Mouse (Mus musculus): ENCODE measurements around the gene Zfp691. TPM values are rescaled to one million over a fixed set of nuclear protein-coding genes. Genes with fewer than 3 reads are reported as not detected.

Gene Zfp691
- total and polyA plus RNA-seq, 3 experiments, result 6.7 to 9.9 TPM; not detected in 1

GRCm38 (mm10) chr4:119188060-119188785 is 14.2 kb upstream of the Zfp691 start (continued):
- no peak for TF ChIP-seq ZC3H11A (IDR thresholded peaks at IDR 0.05; ENCODE audit: low read depth, low read length)
- peak; percentile 63 for TF ChIP-seq NELFE (IDR thresholded peaks at IDR 0.05; ENCODE audit: low read depth, low read length)
- TF ChIP-seq JUND (IDR thresholded peaks at IDR 0.05; ENCODE audit: low read depth, low read length), result no peak
- TF ChIP-seq MXI1 (IDR thresholded peaks at IDR 0.05; ENCODE audit: low read depth, low read length), result peak; percentile 76; the same call in 1 of the 2 replicates
- peak; percentile 29; the same call in 1 of the 2 replicates for TF ChIP-seq CHD1 (IDR thresholded peaks at IDR 0.05; ENCODE audit: low read depth, low read length)
- 0 out of 2 replicates have a peak, but pooled peaks have one; percentile 44 for TF ChIP-seq MAX (IDR thresholded peaks at IDR 0.05; ENCODE audit: low read length)
- no peak for TF ChIP-seq RCOR1 (IDR thresholded peaks at IDR 0.05; ENCODE audit: low read depth, low read length)
- no peak for TF ChIP-seq USF2 (IDR thresholded peaks at IDR 0.05; ENCODE audit: borderline replicate concordance in 1 of 2, insufficient read depth in 1 of 2, low read depth in 1 of 2, low read length in 2 of 2)
- TF ChIP-seq HCFC1 (IDR thresholded peaks at IDR 0.05; ENCODE audit: low read depth, low read length), result peak; percentile 37; the same call in 1 of the 2 replicates
- peak; percentile 50; the same call in 1 of the 2 replicates for TF ChIP-seq ELF1 (IDR thresholded peaks at IDR 0.05; ENCODE audit: low read depth, low read length)
- no peak for TF ChIP-seq ZNF384 (IDR thresholded peaks at IDR 0.05; ENCODE audit: low read depth, low read length)
- no peak for TF ChIP-seq SMC3 (IDR thresholded peaks at IDR 0.05; ENCODE audit: low read depth, low read length)
- TF ChIP-seq USF1 (IDR thresholded peaks at IDR 0.05; ENCODE audit: low read depth, low read length), result no peak
- TF ChIP-seq TCF12 (IDR thresholded peaks at IDR 0.05; ENCODE audit: low read depth, low read length), result peak; percentile 67; the same call in 1 of the 2 replicates
- TF ChIP-seq RAD21 (IDR thresholded peaks at IDR 0.05; ENCODE audit: low read depth, low read length), result peak; percentile 42
- no peak for TF ChIP-seq MEF2A (IDR thresholded peaks at IDR 0.05; ENCODE audit: extremely low read depth, insufficient replicate concordance, low read depth, low read length, poor library complexity, severe bottlenecking)
- TF ChIP-seq MAZ (IDR thresholded peaks at IDR 0.05; ENCODE audit: low read depth, low read length), result no peak
- peak; percentile 79; the same call in 1 of the 2 replicates for TF ChIP-seq TBP (IDR thresholded peaks at IDR 0.05; ENCODE audit: low read depth, low read length)

GRCm38 (mm10) chr4:119185771-119186170 is 11.8 kb upstream of the Zfp691 start:
- Histone ChIP-seq H3K79me2 (ENCODE audit: control insufficient read depth, insufficient read depth, low read length, poor library complexity) (peaks cover 45% of the 10 kb centered on the region), H3K36me3 (ENCODE audit: control insufficient read depth in 1 of 2, insufficient read depth in 2 of 2, low read length in 2 of 2) (peaks cover 16 to 53% of the 10 kb centered on the region in 2 experiments), H3K9ac (ENCODE audit: control insufficient read depth, low read depth, low read length, poor library complexity, severe bottlenecking) (no peak overlapping the region), H3K4me3 (ENCODE audit: control insufficient read depth in 1 of 2, insufficient read depth in 1 of 2, low read depth in 2 of 2, low read length in 2 of 2) (no peak overlapping the region; a peak in 1 of 4 replicates), H3K9me3 (replicated peaks; ENCODE audit: insufficient read depth, low read length) (no peaks in the 10 kb centered on the region), H3K27ac (ENCODE audit: control insufficient read depth, low read depth, low read length) (no peak overlapping the region), H3K27me3 (ENCODE audit: control insufficient read depth in 1 of 2, insufficient read depth in 2 of 2, low read length in 2 of 2) (no peaks in the 10 kb centered on the region), H3K4me1 (ENCODE audit: control insufficient read depth in 1 of 2, insufficient read depth in 2 of 2, low read length in 2 of 2) (peaks cover 4 to 45% of the 10 kb centered on the region in 2 experiments)
- DNase-seq (ENCODE audit: low read depth, low spot score), result no peak
- TF ChIP-seq POLR2AphosphoS2 (IDR thresholded peaks at IDR 0.05; ENCODE audit: low read length), result no peak
- no peak for TF ChIP-seq GATA1 (IDR thresholded peaks at IDR 0.05; ENCODE audit: low read depth, low read length)
- TF ChIP-seq MXI1 (IDR thresholded peaks at IDR 0.05; ENCODE audit: low read depth, low read length), result no peak
- no peak for TF ChIP-seq CHD2 (IDR thresholded peaks at IDR 0.05; ENCODE audit: low read length)
- no peak for TF ChIP-seq ZC3H11A (IDR thresholded peaks at IDR 0.05; ENCODE audit: low read depth, low read length)
- no peak for TF ChIP-seq ZKSCAN1 (IDR thresholded peaks at IDR 0.05; ENCODE audit: low read depth, low read length)
- no peak for TF ChIP-seq ZMIZ1 (IDR thresholded peaks at IDR 0.05; ENCODE audit: low read depth, low read length)
- no peak for TF ChIP-seq ELF1 (IDR thresholded peaks at IDR 0.05; ENCODE audit: low read depth, low read length)
- no peak for TF ChIP-seq E2F4 (IDR thresholded peaks at IDR 0.05; ENCODE audit: borderline replicate concordance, low read depth, low read length)
- no peak for TF ChIP-seq TBP (IDR thresholded peaks at IDR 0.05; ENCODE audit: low read depth, low read length)
- no peak for TF ChIP-seq SIN3A (IDR thresholded peaks at IDR 0.05; ENCODE audit: low read length)
- TF ChIP-seq UBTF (IDR thresholded peaks at IDR 0.05; ENCODE audit: borderline replicate concordance, insufficient read depth, low read depth, low read length), result no peak
- TF ChIP-seq TCF12 (IDR thresholded peaks at IDR 0.05; ENCODE audit: low read depth, low read length), result no peak
- no peak for TF ChIP-seq KAT2A (conservative IDR thresholded peaks at IDR 0.05; ENCODE audit: low read depth, low read length)
- no peak for TF ChIP-seq EP300 (IDR thresholded peaks at IDR 0.05; ENCODE audit: low read depth in 1 of 2, low read length in 2 of 2)
- TF ChIP-seq ETS1 (IDR thresholded peaks at IDR 0.05; ENCODE audit: low read depth, low read length), result no peak
- TF ChIP-seq MYC (IDR thresholded peaks at IDR 0.05; ENCODE audit: low read depth, low read length), result no peak
- no peak for TF ChIP-seq MEF2A (IDR thresholded peaks at IDR 0.05; ENCODE audit: extremely low read depth, insufficient replicate concordance, low read depth, low read length, poor library complexity, severe bottlenecking)
- no peak for TF ChIP-seq GABPA (IDR thresholded peaks at IDR 0.05; ENCODE audit: low read depth, low read length)
